In genomic region chr1:187610336-187610948, GRCm38 (mm10) we compare ENCODE assay signal across 8 mouse cellular contexts. TPM values are rescaled to one million over a fixed set of nuclear protein-coding genes. Genes with fewer than 3 reads are reported as not detected.
DNase-seq lines count a peak whose midpoint lies in the region; ATAC-seq and TF ChIP-seq lines count a peak whose summit lies in the region.

No protein-coding gene starts in this region.

- no peaks in the 10 kb centered on the region for H3K9me3 ChIP-seq in liver, embryonic 15.5 days (replicated peaks)
- H3K9me3 ChIP-seq in liver, postnatal 0 days (ENCODE audit: low read length), result no peaks in the 10 kb centered on the region
- no peaks in the 10 kb centered on the region for H3K9me3 ChIP-seq in heart, embryonic 15.5 days (replicated peaks)
- H3K9me3 ChIP-seq in neural tube, embryonic 13.5 days, result no peaks in the 10 kb centered on the region

- no peak for DNase-seq in liver, postnatal 0 days
- DNase-seq in kidney, adult 8-10 months, result peak; percentile 45 to 55
- no peak for DNase-seq in left cerebral cortex, adult 9 months (ENCODE audit: low spot score in 2 of 2)
- DNase-seq in layer of hippocampus, postnatal 36 days, result no peak
- DNase-seq in thymus, postnatal 36 days, result no peak

- H3K9ac ChIP-seq in liver, embryonic 15.5 days, result no peak overlapping the region
- no peak overlapping the region for H3K9ac ChIP-seq in liver, postnatal 0 days (replicated peaks)
- peak overlapping the region; percentile 58; the same call in 1 of the 2 replicates for H3K9ac ChIP-seq in heart, embryonic 15.5 days
- H3K9ac ChIP-seq in neural tube, embryonic 13.5 days, result no peak overlapping the region

- peak overlapping the region; percentile 62; the same call in 1 of the 2 replicates for H3K4me2 ChIP-seq in liver, embryonic 15.5 days
- H3K4me2 ChIP-seq in liver, postnatal 0 days (ENCODE audit: low read depth, low read length), result no peak overlapping the region
- peak overlapping the region; percentile 88 for H3K4me2 ChIP-seq in heart, embryonic 15.5 days
- peak overlapping the region; percentile 82; the same call in 1 of the 2 replicates for H3K4me2 ChIP-seq in neural tube, embryonic 13.5 days

- 23% methylated on average over 9 of the region's 9 CpGs for WGBS in liver, embryonic 15.5 days (ENCODE audit: insufficient replicate concordance)
- WGBS in liver, postnatal 0 days (ENCODE audit: insufficient replicate concordance), result 38% methylated on average over 8 of the region's 9 CpGs
- 47% methylated on average over 8 of the region's 9 CpGs for WGBS in heart, embryonic 15.5 days
- 23% methylated on average over 7 of the region's 9 CpGs for WGBS in neural tube, embryonic 13.5 days

- H3K4me1 ChIP-seq in liver, embryonic 15.5 days (replicated peaks), result peaks cover 6% of the 10 kb centered on the region; the same call in 1 of the 2 replicates
- H3K4me1 ChIP-seq in liver, postnatal 0 days (ENCODE audit: insufficient read depth), result no peaks in the 10 kb centered on the region; the same call in none of the 2 replicates
- H3K4me1 ChIP-seq in heart, embryonic 15.5 days (replicated peaks), result peaks cover 41% of the 10 kb centered on the region
- peaks cover 48% of the 10 kb centered on the region for H3K4me1 ChIP-seq in neural tube, embryonic 13.5 days (replicated peaks)

- H3K27me3 ChIP-seq in liver, embryonic 15.5 days, result peaks cover 67% of the 10 kb centered on the region
- H3K27me3 ChIP-seq in liver, postnatal 0 days (ENCODE audit: insufficient read depth, low read length), result peaks cover 57% of the 10 kb centered on the region
- peaks cover 40% of the 10 kb centered on the region for H3K27me3 ChIP-seq in heart, embryonic 15.5 days
- peaks cover 72% of the 10 kb centered on the region for H3K27me3 ChIP-seq in neural tube, embryonic 13.5 days

- no peak overlapping the region for H3K27ac ChIP-seq in liver, embryonic 15.5 days (replicated peaks)
- H3K27ac ChIP-seq in liver, postnatal 0 days (ENCODE audit: low read depth), result no peak overlapping the region
- no peak overlapping the region for H3K27ac ChIP-seq in heart, embryonic 15.5 days
- H3K27ac ChIP-seq in neural tube, embryonic 13.5 days (replicated peaks), result no peak overlapping the region

- no peak for ATAC-seq in liver, embryonic 15.5 days (ENCODE audit: insufficient read depth)
- no peak for ATAC-seq in liver, postnatal 0 days
- ATAC-seq in heart, embryonic 15.5 days (replicated peaks; ENCODE audit: insufficient number of reproducible peaks, insufficient read depth, low FRiP score, low read depth), result no peak
- no peak for ATAC-seq in neural tube, embryonic 13.5 days (ENCODE audit: low read depth)

- no peak for TF ChIP-seq CTCF in liver, postnatal 0 days (IDR thresholded peaks at IDR 0.05; ENCODE audit: low read depth)

- H3K4me3 ChIP-seq in liver, embryonic 15.5 days (replicated peaks), result no peak overlapping the region
- no peak overlapping the region for H3K4me3 ChIP-seq in liver, postnatal 0 days (ENCODE audit: low read depth, low read length)
- H3K4me3 ChIP-seq in heart, embryonic 15.5 days, result peak overlapping the region; percentile 66
- no peak overlapping the region for H3K4me3 ChIP-seq in neural tube, embryonic 13.5 days

- TF ChIP-seq EP300 in liver, postnatal 0 days (IDR thresholded peaks at IDR 0.05; ENCODE audit: low read depth), result no peak

- no peaks in the 10 kb centered on the region for H3K36me3 ChIP-seq in liver, embryonic 15.5 days (replicated peaks)
- no peaks in the 10 kb centered on the region for H3K36me3 ChIP-seq in liver, postnatal 0 days (replicated peaks; ENCODE audit: insufficient read depth, low read length)
- no peaks in the 10 kb centered on the region for H3K36me3 ChIP-seq in heart, embryonic 15.5 days
- H3K36me3 ChIP-seq in neural tube, embryonic 13.5 days, result no peaks in the 10 kb centered on the region

RNA-seq across cellular contexts. Expression of gene Esrrg, which starts 1.9 kb away (rescaled TPM):
- 0.15 and 0.22 TPM in 2 replicates for polyA plus RNA-seq in liver, embryonic 15.5 days (2015; fragmentation: Nextera tagmentation; extraction: Ambion mirVana)
- 0.05 and 0.11 TPM in 2 replicates for polyA plus RNA-seq in liver, postnatal 0 days (2015; fragmentation: Nextera tagmentation; extraction: Ambion mirVana)
- polyA plus RNA-seq in heart, embryonic 15.5 days (2015; fragmentation: Nextera tagmentation; extraction: Ambion mirVana), result 20.0 and 23.2 TPM in 2 replicates
- 28.9 and 29.7 TPM in 2 replicates for polyA plus RNA-seq in neural tube, embryonic 13.5 days (2015; fragmentation: Nextera tagmentation; extraction: Ambion mirVana)
- total RNA-seq in layer of hippocampus, postnatal 36 days (2021), result 10 to 100 TPM; 13.7 to 14.0 TPM

Comparison
In these comparisons a context has a peak if more than half of its experiments do, and no peak if none do; other contexts are left out.
1. DNase-seq: peak in kidney, adult 8-10 months (2 of 2); none in liver, postnatal 0 days (single experiment), left cerebral cortex, adult 9 months (0 of 2), layer of hippocampus, postnatal 36 days (0 of 2) and thymus, postnatal 36 days (0 of 2).
2. RNA of gene Esrrg, which starts 1.9 kb away (polyA plus RNA-seq): 28.9 to 29.7 TPM in neural tube, embryonic 13.5 days and 20.0 to 23.2 TPM in heart, embryonic 15.5 days; 0.15 to 0.22 TPM in liver, embryonic 15.5 days and 0.05 to 0.11 TPM in liver, postnatal 0 days; every median in the first group is over 10 times any median in the second.